ENCODE assay signal across 8 mouse cellular contexts in genomic region chr12:110485585-110486331, GRCm38 (mm10). TPM values are rescaled to one million over a fixed set of nuclear protein-coding genes. Genes with fewer than 3 reads are reported as not detected.
A peak's percentile ranks its signal among the peaks of the same experiment; 100 is the strongest.
DNase-seq lines count a peak whose midpoint lies in the region; ATAC-seq and TF ChIP-seq lines count a peak whose summit lies in the region.

No protein-coding gene starts in this region.

- H3K9me3 ChIP-seq in hindbrain, postnatal 0 days (ENCODE audit: low read length), result no peaks in the 10 kb centered on the region

- peak overlapping the region; percentile 90 for H3K4me3 ChIP-seq in gastrocnemius, adult 2 months
- peak overlapping the region; percentile 75 for H3K4me3 ChIP-seq in hindbrain, postnatal 0 days (ENCODE audit: low read length)
- H3K4me3 ChIP-seq in left cerebral cortex, adult 2 months, result peak overlapping the region; percentile 61

- intact Hi-C loops in gastrocnemius, adult 2 months (cut with DNase I), result loop anchor here (5.0 kb wide), 1 partner anchor 52 kb away; no protein-coding TSS in a partner anchor
- intact Hi-C loops in left cerebral cortex, adult 2 months (cut with DNase I), result no loop called here

- H3K9ac ChIP-seq in hindbrain, postnatal 0 days (replicated peaks; ENCODE audit: low read length), result peak overlapping the region; percentile 86

- no peaks in the 10 kb centered on the region for H3K27me3 ChIP-seq in hindbrain, postnatal 0 days (ENCODE audit: insufficient read depth, low read length)

- peak overlapping the region; percentile 96 for H3K27ac ChIP-seq in gastrocnemius, adult 2 months
- H3K27ac ChIP-seq in hindbrain, postnatal 0 days, result peak overlapping the region; percentile 99
- peak overlapping the region; percentile 97 for H3K27ac ChIP-seq in left cerebral cortex, adult 2 months

- WGBS in hindbrain, postnatal 0 days, result under 1% methylated on average over 27 of the region's 27 CpGs

- peak; percentile 85 for ATAC-seq in common myeloid progenitor, adult 5-6 weeks (replicated peaks; ENCODE audit: low read depth, poor library complexity, severe bottlenecking)
- peak; percentile 88 for ATAC-seq in hindbrain, postnatal 0 days
- peak; percentile 87 for ATAC-seq in megakaryocyte, adult 5-6 weeks (ENCODE audit: poor library complexity, severe bottlenecking)

- peaks cover 19% of the 10 kb centered on the region for H3K4me1 ChIP-seq in hindbrain, postnatal 0 days (ENCODE audit: insufficient read depth, low read length)

- no peaks in the 10 kb centered on the region for H3K36me3 ChIP-seq in hindbrain, postnatal 0 days (ENCODE audit: insufficient read depth, low read length)

- no peak for TF ChIP-seq CTCF in gastrocnemius, adult 2 months (IDR thresholded peaks at IDR 0.05)
- no peak for TF ChIP-seq CTCF in hindbrain, postnatal 0 days (IDR thresholded peaks at IDR 0.05; ENCODE audit: low read depth)
- no peak for TF ChIP-seq CTCF in left cerebral cortex, adult 2 months (IDR thresholded peaks at IDR 0.05)

- peak overlapping the region; percentile 80 for H3K4me2 ChIP-seq in hindbrain, postnatal 0 days (ENCODE audit: low read depth, low read length)

- peak; percentile 92 for DNase-seq in ZHBTc4 (ENCODE audit: low read depth, low spot score)
- DNase-seq in gastrocnemius, adult 2 months, result peak; percentile 88
- DNase-seq in hindbrain, postnatal 0 days (ENCODE audit: low spot score), result peak; percentile 95
- peak; percentile 65 to 76 for DNase-seq in left cerebral cortex, adult 2 months (ENCODE audit: extremely low spot score in 1 of 2, low spot score in 2 of 2)
- DNase-seq in right cerebral cortex, adult 2 months (ENCODE audit: low spot score in 2 of 2), result peak; percentile 79 to 87
- DNase-seq in urinary bladder, postnatal 14 days (ENCODE audit: low spot score), result peak; percentile 86

RNA-seq across cellular contexts. Expression of gene Ppp2r5c, which starts 38.8 kb away (rescaled TPM):
- total RNA-seq in common myeloid progenitor, adult 5-6 weeks (2017), result 222 and 243 TPM in 2 replicates
- 10 to 100 TPM; 57.9 to 80.9 TPM for total RNA-seq in gastrocnemius, adult 2 months (2021)
- total RNA-seq in hindbrain, postnatal 0 days (2014; rRNA removed), result 108 and 118 TPM in 2 replicates
- polyA plus RNA-seq in hindbrain, postnatal 0 days (2015; fragmentation: Nextera tagmentation; extraction: Ambion mirVana), result 162 and 163 TPM in 2 replicates
- total RNA-seq in left cerebral cortex, adult 2 months (2021), result 100 to 1,000 TPM; 266 to 272 TPM
- 164 and 178 TPM in 2 replicates for total RNA-seq in megakaryocyte, adult 5-6 weeks (2015)
- total RNA-seq in megakaryocyte, adult 5-6 weeks (2017), result 293 and 306 TPM in 2 replicates

Comparison
In these comparisons a context has a peak if more than half of its experiments do, and no peak if none do; other contexts are left out.
1. Peak in every context shown above with its lines: DNase-seq, ATAC-seq, H3K4me3 ChIP-seq and H3K27ac ChIP-seq.